Mouse (Mus musculus): ENCODE measurements around the gene Gm3187. TPM values are rescaled to one million over a fixed set of nuclear protein-coding genes. Genes with fewer than 3 reads are reported as not detected.
"Not testable (repeated sequence)": the region's sequence is repeated elsewhere in the genome, so short reads cannot be mapped to it uniquely, and the experiment has no call there.

Gm3187 gene
- not detected in 3 replicates for total RNA-seq (2017)

- not testable (repeated sequence) for ATAC-seq (replicated peaks; ENCODE audit: insufficient number of reproducible peaks, low FRiP score, low TSS enrichment, poor library complexity, severe bottlenecking)
These were observed at the start of gene Gm3187 for GRCm38 (mm10) chr14:5483907-5484306. TSS of gene Gm3187 (plus strand) at chr14:5484207.

- ATAC-seq (replicated peaks; ENCODE audit: insufficient number of reproducible peaks, low FRiP score, low TSS enrichment, poor library complexity, severe bottlenecking): not testable (repeated sequence)
These were observed 28.6 kb upstream of the Gm3187 start, which contains the start of gene Gm3194 for GRCm38 (mm10) chr14:5455367-5455766. TSS of gene Gm3194 (minus strand) at chr14:5455467.

GRCm38 (mm10) chr14:5460469-5460868 lies 23.5 kb upstream of the Gm3187 start:
- ATAC-seq (replicated peaks; ENCODE audit: insufficient number of reproducible peaks, low FRiP score, low TSS enrichment, poor library complexity, severe bottlenecking): not testable (repeated sequence)

- not testable (repeated sequence) for ATAC-seq (replicated peaks; ENCODE audit: insufficient number of reproducible peaks, low FRiP score, low TSS enrichment, poor library complexity, severe bottlenecking)
These were observed 6.3 kb upstream of the Gm3187 start, which contains the start of gene Gm8246 for GRCm38 (mm10) chr14:5477730-5478129. TSS of gene Gm8246 (minus strand) at chr14:5477830.

GRCm38 (mm10) chr14:5501374-5501773 lies 17.4 kb downstream of the Gm3187 start, which contains the start of gene Gm3488:
TSS of gene Gm3488 (plus strand) at chr14:5501674.
- not testable (repeated sequence) for ATAC-seq (replicated peaks; ENCODE audit: insufficient number of reproducible peaks, low FRiP score, low TSS enrichment, poor library complexity, severe bottlenecking)

- not testable (repeated sequence) for ATAC-seq (replicated peaks; ENCODE audit: insufficient number of reproducible peaks, low FRiP score, low TSS enrichment, poor library complexity, severe bottlenecking)
These were observed 54.2 kb downstream of the Gm3187 start, which contains the start of gene Gm3532 for GRCm38 (mm10) chr14:5538196-5538595. TSS of gene Gm3532 (plus strand) at chr14:5538496.

Other genes with a start within 250 kb of the Gm3187 start
- gene Gm3526, start 223.6 kb upstream of the Gm3187 start, total RNA-seq (2017): not detected in 3 replicates
- gene Gm3542, start 149.3 kb upstream of the Gm3187 start, total RNA-seq (2017): not detected in 3 replicates
- gene Gm3500, start 95.2 kb upstream of the Gm3187 start, total RNA-seq (2017): not detected in 3 replicates
- gene Gm3194, start 28.7 kb upstream of the Gm3187 start, total RNA-seq (2017): not detected in 3 replicates
- not detected in 3 replicates for gene Gm8246, start 6.4 kb upstream of the Gm3187 start, total RNA-seq (2017)
- gene Gm3488, start 17.5 kb downstream of the Gm3187 start, total RNA-seq (2017): not detected in 3 replicates
- not detected in 3 replicates for gene Gm3532, start 54.3 kb downstream of the Gm3187 start, total RNA-seq (2017)
- not detected in 3 replicates for gene Gm8265, start 148.8 kb downstream of the Gm3187 start, total RNA-seq (2017)
- gene Gm9603, start 203.2 kb downstream of the Gm3187 start, total RNA-seq (2017): not detected in 3 replicates

Measured in monocyte, adult 5-6 weeks (primary cell).